8 mouse cellular contexts compared by ENCODE assay signal in the genomic region with DNA sequence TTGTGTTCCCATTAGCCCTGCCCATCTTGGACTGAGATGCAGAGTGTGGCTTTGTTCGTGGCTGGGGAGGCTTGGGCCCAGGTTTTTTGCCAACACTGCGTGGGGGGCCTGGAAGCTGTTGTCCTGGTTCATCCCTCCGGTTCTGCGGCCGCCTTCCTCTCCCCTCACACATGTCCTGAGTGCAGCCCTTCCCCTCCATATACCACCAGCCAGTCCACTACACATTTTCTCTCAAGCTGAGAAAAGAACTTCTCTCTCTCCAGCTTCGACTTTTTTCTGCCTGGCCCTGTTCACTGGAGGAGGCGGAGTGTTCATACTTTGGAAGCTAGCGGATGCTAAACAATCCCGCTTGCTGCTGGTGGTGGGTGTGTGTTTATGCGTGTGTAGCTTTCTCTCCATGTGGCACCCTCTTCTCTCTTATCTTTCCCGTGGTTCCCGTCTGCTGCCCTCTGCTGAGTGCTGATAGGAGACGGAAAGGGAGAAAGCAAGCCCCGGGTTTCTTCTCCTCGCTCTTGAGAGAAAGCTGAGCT. TPM values are rescaled to one million over a fixed set of nuclear protein-coding genes. Genes with fewer than 3 reads are reported as not detected.
A peak's percentile ranks its signal among the peaks of the same experiment; 100 is the strongest.
DNase-seq lines count a peak whose midpoint lies in the region; ATAC-seq lines count a peak whose summit lies in the region.

No protein-coding gene starts in this region.

- peak overlapping the region; percentile 5; the same call in 1 of the 2 replicates for H3K4me2 ChIP-seq in hindbrain, embryonic 12.5 days (replicated peaks)
- no peak overlapping the region for H3K4me2 ChIP-seq in hindbrain, embryonic 13.5 days
- peak overlapping the region; percentile 37 for H3K4me2 ChIP-seq in midbrain, embryonic 16.5 days (ENCODE audit: low read length)

- H3K9me3 ChIP-seq in hindbrain, embryonic 12.5 days (replicated peaks), result no peaks in the 10 kb centered on the region
- no peaks in the 10 kb centered on the region for H3K9me3 ChIP-seq in hindbrain, embryonic 13.5 days
- no peaks in the 10 kb centered on the region for H3K9me3 ChIP-seq in midbrain, embryonic 16.5 days (replicated peaks; ENCODE audit: control insufficient read depth, low read length, poor library complexity, severe bottlenecking)

- no peaks in the 10 kb centered on the region for H3K36me3 ChIP-seq in hindbrain, embryonic 12.5 days
- no peaks in the 10 kb centered on the region for H3K36me3 ChIP-seq in hindbrain, embryonic 13.5 days
- no peaks in the 10 kb centered on the region for H3K36me3 ChIP-seq in midbrain, embryonic 16.5 days (ENCODE audit: control insufficient read depth, insufficient read depth, low read length)

- no peak overlapping the region for H3K9ac ChIP-seq in hindbrain, embryonic 12.5 days
- H3K9ac ChIP-seq in hindbrain, embryonic 13.5 days, result no peak overlapping the region
- peak overlapping the region; percentile 26 for H3K9ac ChIP-seq in midbrain, embryonic 16.5 days (ENCODE audit: low read depth, low read length)

- no peak for ATAC-seq in hindbrain, embryonic 12.5 days (ENCODE audit: low FRiP score)
- ATAC-seq in hindbrain, embryonic 13.5 days (ENCODE audit: low FRiP score), result no peak
- ATAC-seq in frontal cortex, adult (ENCODE audit: low TSS enrichment), result peak; percentile 99
- ATAC-seq in midbrain, embryonic 16.5 days, result peak; percentile 31; the same call in 1 of the 2 replicates

- peaks cover 7% of the 10 kb centered on the region; the same call in 1 of the 2 replicates for H3K27me3 ChIP-seq in hindbrain, embryonic 12.5 days
- peaks cover 23% of the 10 kb centered on the region for H3K27me3 ChIP-seq in hindbrain, embryonic 13.5 days
- H3K27me3 ChIP-seq in midbrain, embryonic 16.5 days (ENCODE audit: control insufficient read depth, insufficient read depth, low read depth, low read length), result no peaks in the 10 kb centered on the region

- DNase-seq in brain, adult 2 months (ENCODE audit: low read depth, low spot score), result peak; percentile 88
- peak; percentile 49 for DNase-seq in left cerebral cortex, adult 11 months (ENCODE audit: low spot score)
- DNase-seq in urinary bladder, adult 18-20 months (ENCODE audit: low spot score in 2 of 2), result no peak
- no peak for DNase-seq in thymus, adult 18-20 months

- no peak overlapping the region for H3K4me3 ChIP-seq in hindbrain, embryonic 12.5 days
- H3K4me3 ChIP-seq in hindbrain, embryonic 13.5 days, result no peak overlapping the region
- H3K4me3 ChIP-seq in midbrain, embryonic 16.5 days (ENCODE audit: low read depth, low read length), result no peak overlapping the region

- peaks cover 59% of the 10 kb centered on the region for H3K4me1 ChIP-seq in hindbrain, embryonic 12.5 days
- H3K4me1 ChIP-seq in hindbrain, embryonic 13.5 days (replicated peaks), result peaks cover 62% of the 10 kb centered on the region
- H3K4me1 ChIP-seq in midbrain, embryonic 16.5 days (ENCODE audit: control insufficient read depth, insufficient read depth, low read length), result peaks cover 34% of the 10 kb centered on the region

- H3K27ac ChIP-seq in hindbrain, embryonic 12.5 days, result no peak overlapping the region
- H3K27ac ChIP-seq in hindbrain, embryonic 13.5 days, result no peak overlapping the region
- H3K27ac ChIP-seq in midbrain, embryonic 16.5 days (ENCODE audit: low read length), result peak overlapping the region; percentile 48; the same call in 1 of the 2 replicates

- 45% methylated on average over 15 of the region's 15 CpGs for WGBS in hindbrain, embryonic 12.5 days
- 34% methylated on average over 15 of the region's 15 CpGs for WGBS in hindbrain, embryonic 13.5 days
- 26% methylated on average over 15 of the region's 15 CpGs for WGBS in midbrain, embryonic 16.5 days

RNA-seq across cellular contexts. Expression of a gene that starts 6.1 kb away (rescaled TPM):
- 31.1 and 31.4 TPM in 2 replicates for polyA plus RNA-seq in hindbrain, embryonic 12.5 days (2016; fragmentation: Nextera tagmentation; extraction: Ambion mirVana)
- polyA plus RNA-seq in hindbrain, embryonic 13.5 days (2015; fragmentation: Nextera tagmentation; extraction: Ambion mirVana), result 12.1 and 12.2 TPM in 2 replicates
- 14.7 and 14.8 TPM in 2 replicates for polyA plus RNA-seq in midbrain, embryonic 16.5 days (2015; fragmentation: Nextera tagmentation; extraction: Ambion mirVana)

Comparison
In these comparisons a context has a peak if more than half of its experiments do, and no peak if none do; other contexts are left out.
1. ATAC-seq: peak in frontal cortex, adult (single experiment) and midbrain, embryonic 16.5 days (single experiment); none in hindbrain, embryonic 12.5 days (single experiment) and hindbrain, embryonic 13.5 days (single experiment).
2. DNase-seq: peak in brain, adult 2 months (single experiment) and left cerebral cortex, adult 11 months (single experiment); none in urinary bladder, adult 18-20 months (0 of 2) and thymus, adult 18-20 months (0 of 2).